Mouse (Mus musculus): ENCODE measurements around the gene Zfp316.

Gene Zfp316

GRCm38 (mm10) chr5:143275761-143276160 lies 5.9 kb upstream of the Zfp316 start:
- DNase-seq, result no peak

GRCm38 (mm10) chr5:143272540-143273330 lies 2.9 kb upstream of the Zfp316 start:
- DNase-seq, result no peak

- no peak for DNase-seq
Observed at GRCm38 (mm10) chr5:143272108-143272507, 2.3 kb upstream of the Zfp316 start.

GRCm38 (mm10) chr5:143271642-143272041 lies 1.8 kb upstream of the Zfp316 start:
- DNase-seq, result no peak

- DNase-seq, result no peak
Observed at GRCm38 (mm10) chr5:143270151-143270519, 313 bp upstream of the Zfp316 start.

GRCm38 (mm10) chr5:143268985-143269362 lies 848 bp downstream of the Zfp316 start:
- no peak for DNase-seq

- no peak for DNase-seq
Observed at GRCm38 (mm10) chr5:143266794-143267193, 3.0 kb downstream of the Zfp316 start.

- no peak for DNase-seq
Observed at GRCm38 (mm10) chr5:143265409-143265808, 4.4 kb downstream of the Zfp316 start.

GRCm38 (mm10) chr5:143264689-143265088 lies 5.1 kb downstream of the Zfp316 start:
- no peak for DNase-seq

GRCm38 (mm10) chr5:143261636-143262035 lies 8.2 kb downstream of the Zfp316 start:
- DNase-seq, result no peak

GRCm38 (mm10) chr5:143255802-143256201 lies 14.0 kb downstream of the Zfp316 start:
- no peak for DNase-seq

GRCm38 (mm10) chr5:143255131-143255519 lies 14.7 kb downstream of the Zfp316 start:
- no peak for DNase-seq

- DNase-seq, result no peak
Observed at GRCm38 (mm10) chr5:143254487-143255130, 15.2 kb downstream of the Zfp316 start.

GRCm38 (mm10) chr5:143253881-143254486 lies 15.8 kb downstream of the Zfp316 start:
- DNase-seq, result no peak

- no peak for DNase-seq
Observed at GRCm38 (mm10) chr5:143253186-143253880, 16.5 kb downstream of the Zfp316 start.

- DNase-seq, result no peak
Observed at GRCm38 (mm10) chr5:143252791-143253185, 17.0 kb downstream of the Zfp316 start.

GRCm38 (mm10) chr5:143252039-143252438 lies 17.8 kb downstream of the Zfp316 start:
- no peak for DNase-seq

GRCm38 (mm10) chr5:143244926-143245325 lies 24.9 kb downstream of the Zfp316 start:
- no peak for DNase-seq

- DNase-seq, result no peak
Observed at GRCm38 (mm10) chr5:143236036-143236435, 33.8 kb downstream of the Zfp316 start.

GRCm38 (mm10) chr5:143235028-143235693 lies 34.7 kb downstream of the Zfp316 start, which contains the start of gene Zfp12:
Gene Zfp12, plus strand, starts transcription at chr5:143235163.
- DNase-seq, result peak; percentile 90 to 95

- DNase-seq, result no peak
Observed at GRCm38 (mm10) chr5:143226790-143227189, 43.0 kb downstream of the Zfp316 start, which contains the start of gene Spdye4a. Gene Spdye4a, minus strand, starts transcription at chr5:143226890.

- no peak for DNase-seq
Observed at GRCm38 (mm10) chr5:143222287-143222686, 47.5 kb downstream of the Zfp316 start.

- no peak for DNase-seq
Observed at GRCm38 (mm10) chr5:143220996-143221395, 48.8 kb downstream of the Zfp316 start.
